Mouse (Mus musculus) right cerebral cortex, postnatal 25 days (tissue): ENCODE measurements around the gene Yes1.
"Not testable (repeated sequence)": the region's sequence is repeated elsewhere in the genome, so short reads cannot be mapped to it uniquely, and the experiment has no call there.

Experiments
- DNase-seq: peaks from one replicate; pipeline ENCODE4 v3.0.0; 2022

Yes1 gene

GRCm38 (mm10) chr5:32711485-32711884 is 100.5 kb downstream of the Yes1 start:
- no peak for DNase-seq

DNA sequence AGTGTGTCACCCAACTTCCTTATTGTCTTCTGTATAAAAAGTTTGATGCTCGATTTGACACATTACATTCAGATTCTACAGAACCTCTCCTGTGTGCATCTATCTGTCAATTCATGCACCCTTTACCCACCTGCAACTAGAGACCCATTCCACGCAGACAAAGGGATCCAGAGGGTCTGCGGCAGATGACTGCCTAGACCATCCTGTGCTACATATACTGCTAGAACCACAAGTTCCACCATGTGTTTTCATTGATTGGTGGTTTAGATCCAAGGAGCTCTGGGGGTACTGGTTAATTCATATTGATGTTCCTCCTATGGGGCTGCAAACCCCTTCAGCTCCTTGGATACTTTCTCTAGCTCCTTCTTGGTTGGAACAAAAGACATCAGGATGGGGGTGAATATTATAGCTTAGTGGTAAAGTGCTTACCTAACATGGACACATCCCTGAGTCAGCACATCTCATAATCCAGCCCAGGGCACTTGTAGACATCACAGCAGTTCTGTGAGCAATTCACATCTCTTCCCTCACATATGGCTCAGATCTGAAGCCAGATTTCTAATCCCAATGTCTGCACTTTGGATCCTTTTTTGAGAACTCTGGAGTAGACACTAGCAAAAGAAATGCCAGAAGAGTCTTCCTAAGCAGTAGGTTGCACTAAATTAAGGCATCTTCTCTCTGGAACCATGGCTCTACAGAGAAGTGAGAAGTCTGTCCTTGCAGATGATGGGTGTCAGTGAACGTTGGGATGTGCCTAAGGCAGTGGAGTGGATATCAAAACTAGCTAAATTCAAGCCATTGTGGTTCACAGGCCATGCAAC is 101.5 kb downstream of the Yes1 start:
- no peak for DNase-seq

GRCm38 (mm10) chr5:32713042-32713702 is 102.2 kb downstream of the Yes1 start:
- DNase-seq, result no peak

DNA sequence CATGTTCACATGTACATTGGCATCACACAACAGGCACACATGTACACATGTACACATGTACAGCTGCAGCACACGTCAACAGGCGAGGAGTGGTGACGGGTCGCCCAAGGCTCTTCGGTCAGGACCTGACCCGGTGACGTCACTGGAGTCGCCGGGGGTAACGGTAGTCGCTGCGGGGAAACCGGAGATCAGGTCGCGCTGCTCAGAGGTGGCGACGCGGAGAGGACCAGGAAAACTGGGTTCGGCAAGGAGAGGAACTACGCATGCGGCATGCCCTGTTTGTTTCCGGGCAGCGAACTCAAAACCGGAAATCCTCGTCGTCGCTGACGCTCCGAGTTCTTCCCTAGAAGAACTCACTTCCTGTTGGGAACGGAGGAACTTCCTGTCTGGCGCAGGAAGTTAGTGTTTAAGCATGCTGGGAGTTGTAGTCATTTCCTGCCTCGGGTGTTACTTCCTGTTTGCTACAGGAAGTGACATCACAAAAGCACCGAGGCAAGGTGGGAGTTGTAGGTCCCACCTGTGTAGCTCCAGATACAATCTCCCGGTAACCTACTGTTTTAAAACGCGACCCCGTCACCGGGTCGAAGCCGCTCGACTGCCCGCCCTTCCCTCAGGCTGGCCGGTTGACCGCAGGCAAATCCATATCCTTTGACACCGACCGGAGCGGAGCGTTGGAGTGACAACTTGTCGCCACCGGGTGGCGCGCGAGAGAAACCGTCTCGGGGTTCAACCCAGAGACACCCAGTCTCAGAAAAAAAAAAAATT is 102.9 kb downstream of the Yes1 start:
- DNase-seq, result peak; percentile 83

DNA sequence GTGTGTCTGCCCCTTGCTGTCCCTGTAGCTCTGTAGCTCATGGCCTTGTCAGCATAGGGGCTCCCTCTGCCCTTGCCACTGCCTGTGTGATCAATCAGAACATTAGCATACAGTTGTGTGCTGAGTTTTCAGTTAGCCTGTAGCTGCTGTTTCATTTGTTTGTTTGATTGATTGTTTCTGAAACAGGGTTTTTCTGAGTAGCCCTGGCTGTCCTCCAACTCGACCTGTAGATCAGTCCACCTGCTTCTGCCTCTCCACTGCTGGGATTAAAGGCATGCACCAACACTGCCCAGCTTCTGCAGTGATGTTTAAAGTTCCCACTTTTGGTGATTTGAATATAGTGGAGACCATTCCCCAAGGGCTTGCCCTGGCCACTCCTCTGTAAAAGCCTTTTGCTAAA is 106.8 kb downstream of the Yes1 start:
- DNase-seq, result no peak

- DNase-seq, result no peak
These were observed 107.9 kb downstream of the Yes1 start for GRCm38 (mm10) chr5:32718916-32719315.

- no peak for DNase-seq
These were observed 109.4 kb downstream of the Yes1 start for GRCm38 (mm10) chr5:32720416-32720815.

GRCm38 (mm10) chr5:32721316-32721715 is 110.3 kb downstream of the Yes1 start:
- DNase-seq, result no peak

DNA sequence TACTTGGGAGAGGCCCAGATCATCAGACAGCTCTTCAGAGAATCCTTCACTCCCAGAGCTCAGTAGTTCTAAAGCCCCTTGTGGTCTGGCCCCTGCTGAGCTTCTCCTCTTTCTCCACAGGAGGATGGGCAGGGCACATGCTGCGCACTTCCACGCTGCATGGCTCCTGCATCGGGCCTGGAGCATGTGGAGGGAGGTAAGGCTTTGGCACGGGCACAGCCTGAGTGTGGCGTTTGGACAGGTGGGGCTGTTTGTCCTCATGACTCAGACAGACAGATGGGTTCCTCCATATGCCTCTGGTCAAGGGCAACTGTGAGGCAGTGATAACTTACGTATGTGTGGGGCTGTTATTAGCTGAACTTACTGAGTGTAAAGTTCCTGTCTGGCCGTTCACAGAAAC is 111.3 kb downstream of the Yes1 start:
- DNase-seq, result no peak

DNA sequence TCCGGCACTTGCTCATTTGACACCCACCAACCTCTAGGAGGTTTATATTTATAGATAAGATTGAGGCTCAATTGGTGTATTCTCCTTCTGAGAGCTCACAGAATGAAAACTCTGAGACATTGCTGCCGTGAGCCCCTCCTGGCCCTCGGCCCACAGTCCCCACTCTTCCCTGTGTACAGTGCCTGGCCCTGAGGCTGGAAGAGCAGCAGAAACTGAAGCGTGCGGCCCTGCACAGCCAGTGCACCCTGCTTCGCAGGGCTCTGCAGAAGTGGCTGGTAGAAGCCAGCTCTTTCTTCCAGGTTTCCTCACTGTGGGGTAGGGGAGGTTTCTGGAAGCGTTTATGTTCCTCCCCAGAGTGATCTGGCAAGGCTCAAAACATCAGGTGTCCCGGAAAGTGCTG is 111.7 kb downstream of the Yes1 start:
- not testable (repeated sequence) for DNase-seq

GRCm38 (mm10) chr5:32723981-32724380 is 113.0 kb downstream of the Yes1 start:
- no peak for DNase-seq

- not testable (repeated sequence) for DNase-seq
These were observed 114.4 kb downstream of the Yes1 start for GRCm38 (mm10) chr5:32725397-32725796.

- DNase-seq, result no peak
These were observed 117.3 kb downstream of the Yes1 start for GRCm38 (mm10) chr5:32728300-32728699.

- DNase-seq, result no peak
These were observed 117.9 kb downstream of the Yes1 start for GRCm38 (mm10) chr5:32728851-32729250.

DNA sequence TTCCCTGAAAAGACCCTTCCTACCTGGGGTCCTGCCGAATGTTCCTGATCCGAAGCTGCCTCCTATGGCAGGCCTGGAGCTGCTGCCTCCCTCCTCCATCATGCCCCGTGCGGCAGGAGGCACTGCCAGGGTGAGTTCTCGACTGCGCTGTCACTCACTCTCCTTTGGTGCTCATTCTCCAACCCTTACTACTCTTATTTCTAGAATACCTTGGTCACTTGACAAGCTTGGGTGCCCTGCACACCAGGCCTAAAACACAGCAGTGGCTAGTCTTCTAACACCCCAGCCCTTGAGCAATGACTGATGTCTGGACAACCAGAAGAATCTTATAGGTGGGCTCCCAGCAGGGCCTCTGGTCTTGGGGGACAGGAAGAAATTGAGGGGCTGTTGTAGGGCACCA is 122.9 kb downstream of the Yes1 start:
- DNase-seq, result not testable (repeated sequence)

DNA sequence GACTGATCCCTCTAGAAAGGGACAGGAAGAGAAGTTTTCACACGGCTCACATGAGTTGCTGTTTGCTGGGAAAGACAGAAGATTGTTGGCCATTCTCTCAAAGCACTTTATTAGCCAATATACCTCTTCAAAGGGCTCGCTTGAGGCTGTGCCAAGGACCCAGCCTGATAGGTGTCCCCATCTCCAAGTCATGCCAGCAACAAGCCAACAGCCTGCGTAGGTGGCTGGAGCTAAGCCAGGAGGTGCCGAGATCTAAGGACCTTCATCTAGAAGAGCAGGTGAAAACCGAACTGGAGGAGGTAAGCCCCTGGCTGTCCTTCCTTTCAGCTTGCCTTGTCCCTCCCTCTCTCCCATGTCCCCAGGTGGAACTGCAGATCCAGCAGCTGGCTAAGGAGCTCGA is 124.8 kb downstream of the Yes1 start:
- DNase-seq, result no peak
